Mouse (Mus musculus): ENCODE measurements at regions not wholly inside any gene's neighbourhood (a gene's known extent, or its start where the extent isn't known, plus 50 kb on each side); places are given as distances from the start of the nearest gene placed in this dataset.

- DNase-seq (ENCODE audit: low spot score in 2 of 2) = no peak
Measured at GRCm38 (mm10) chr9:43981376-43981775, 61.8 kb upstream of the Thy1 start.

GRCm38 (mm10) chr9:43982359-43982889, 60.8 kb upstream of the Thy1 start:
- no peak for DNase-seq (ENCODE audit: low spot score in 2 of 2)

GRCm38 (mm10) chr9:43983220-43983619, 60.0 kb upstream of the Thy1 start:
- DNase-seq (ENCODE audit: low spot score in 2 of 2) = no peak

GRCm38 (mm10) chr9:43984181-43985062, 58.8 kb upstream of the Thy1 start:
- DNase-seq (ENCODE audit: low spot score in 2 of 2) = peak; percentile 69 to 87

DNA sequence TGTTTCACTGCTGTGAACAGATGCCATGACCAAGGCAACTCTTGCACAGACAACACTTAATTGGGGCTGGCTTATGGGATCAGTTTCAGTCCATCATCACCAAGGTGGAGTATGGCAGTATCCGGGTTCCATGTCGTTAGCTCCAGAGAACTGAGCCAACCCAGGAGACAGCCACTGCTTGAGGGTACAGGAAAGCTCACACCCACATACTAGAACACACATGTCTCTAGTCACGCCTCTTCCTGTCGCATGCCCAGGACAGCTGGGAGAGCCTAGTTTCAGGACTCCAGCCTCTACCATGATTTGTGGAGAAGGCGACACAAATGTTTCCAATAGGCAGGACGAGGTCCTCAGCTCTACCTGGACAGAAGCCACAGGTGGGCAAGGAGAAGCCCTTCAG, 55.2 kb upstream of the Thy1 start:
- DNase-seq (ENCODE audit: low spot score in 2 of 2) = no peak

- DNase-seq (ENCODE audit: low spot score in 2 of 2) = no peak
Measured at GRCm38 (mm10) chr9:43988981-43989860, 54.0 kb upstream of the Thy1 start.

GRCm38 (mm10) chr9:43990124-43990523, 53.1 kb upstream of the Thy1 start:
- DNase-seq (ENCODE audit: low spot score in 2 of 2) = no peak

DNA sequence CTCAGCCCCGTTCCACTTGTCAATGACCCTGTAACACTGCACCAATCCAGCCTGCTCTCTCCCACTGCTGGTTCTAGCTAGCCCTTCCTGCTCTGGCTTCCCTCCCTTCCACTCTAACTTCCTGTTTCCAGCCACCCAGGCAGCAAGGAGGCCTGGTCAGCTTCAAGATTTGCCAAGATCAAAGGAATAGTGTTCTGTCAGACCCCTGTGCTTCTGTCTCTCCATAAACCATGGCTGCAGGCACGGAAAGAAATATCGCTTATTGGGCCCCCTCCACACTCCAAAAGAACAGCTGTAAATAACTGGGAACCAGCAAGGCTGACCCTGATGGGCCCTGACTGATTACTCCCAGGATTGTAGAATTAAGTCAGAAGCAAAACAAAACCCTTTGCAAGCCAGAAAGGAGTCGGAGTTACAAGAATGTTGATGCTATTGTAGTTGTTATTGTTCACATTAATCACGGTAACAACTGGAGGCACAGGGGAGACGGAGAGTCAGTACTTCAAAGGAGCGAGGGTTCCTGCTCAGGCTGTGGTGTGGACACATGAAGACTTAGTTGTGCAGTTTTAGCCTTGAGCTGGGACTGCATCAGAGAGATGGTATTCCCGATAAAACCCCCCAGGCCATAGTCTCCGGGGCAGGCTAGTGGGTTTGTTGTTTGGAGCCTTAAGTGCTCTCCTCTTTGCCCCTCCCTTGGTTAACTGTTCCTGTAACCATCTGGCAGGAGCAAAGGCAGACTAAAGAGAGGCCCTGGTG, 49.8 kb upstream of the Thy1 start:
- no peak for DNase-seq (ENCODE audit: low spot score in 2 of 2)

Measured in thymus, postnatal 10 days (tissue).